Mouse (Mus musculus) liver, adult (tissue): ENCODE results near the gene Fes.

Experiments
- GATA4 ChIP-seq: IDR thresholded peaks from 2 replicates; pipeline ENCODE4 v1.6.1; 2014; ENCODE audit warnings: mild to moderate bottlenecking, low read length; ENCODE audit not compliant: insufficient replicate concordance

Gene Fes

DNA sequence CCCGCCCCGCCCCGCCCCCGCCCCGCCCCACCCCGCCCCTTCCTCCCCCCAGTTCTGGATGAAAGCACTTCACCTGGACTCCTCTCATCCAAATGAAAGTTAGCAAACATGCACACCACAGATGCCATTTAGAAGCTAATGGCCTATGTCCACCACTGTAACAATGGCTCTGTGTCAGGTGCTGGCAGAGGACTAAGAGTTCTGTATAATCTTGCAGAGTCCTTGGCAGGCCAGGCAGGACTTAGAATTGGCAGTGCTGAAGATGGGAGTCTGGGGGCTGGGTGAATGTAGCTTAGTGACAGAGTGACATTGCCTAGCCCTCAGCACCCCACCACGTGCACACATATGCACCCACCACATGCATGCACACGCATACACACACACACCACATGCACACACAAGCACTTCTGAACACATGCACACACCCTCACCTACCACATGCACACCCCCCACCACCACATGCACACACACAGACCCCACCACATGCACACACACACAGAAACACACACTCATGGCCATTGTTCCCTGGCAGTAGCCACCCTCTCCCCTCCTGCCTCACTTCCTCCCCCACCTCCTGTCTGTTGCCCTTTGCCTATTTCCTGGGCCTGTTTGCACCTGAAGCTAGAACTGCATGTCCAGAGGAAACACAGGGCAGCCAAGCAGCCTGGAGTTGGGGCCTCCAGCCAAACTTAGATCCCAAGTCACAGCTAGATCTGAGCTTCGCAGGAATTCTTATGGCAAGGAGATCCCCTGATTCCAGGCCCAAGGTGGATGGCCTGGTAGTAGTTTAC lies 26.0 kb upstream of the Fes start:
- no peak for TF ChIP-seq GATA4

DNA sequence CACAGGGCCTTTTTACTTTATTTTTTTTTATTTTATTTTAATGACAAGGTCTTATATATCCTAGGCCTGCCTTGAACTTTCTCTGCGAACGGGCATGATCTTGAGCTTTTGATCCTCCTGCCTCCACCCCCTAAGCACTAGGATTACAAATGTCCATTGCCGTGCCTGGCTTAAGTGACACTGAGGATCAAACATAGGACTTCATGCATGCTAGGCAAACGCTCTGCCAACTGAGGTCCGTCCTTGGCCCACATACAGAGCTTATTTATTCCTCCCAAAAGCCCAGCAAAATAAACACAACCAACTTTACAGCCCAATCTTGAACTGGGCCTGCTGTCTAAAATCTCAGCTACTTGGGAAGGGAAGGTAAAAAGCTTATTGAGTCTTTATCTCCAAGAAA lies 25.0 kb upstream of the Fes start:
- TF ChIP-seq GATA4, result no peak

- TF ChIP-seq GATA4, result no peak
These were observed 24.5 kb upstream of the Fes start for GRCm38 (mm10) chr7:80412279-80412678.

DNA sequence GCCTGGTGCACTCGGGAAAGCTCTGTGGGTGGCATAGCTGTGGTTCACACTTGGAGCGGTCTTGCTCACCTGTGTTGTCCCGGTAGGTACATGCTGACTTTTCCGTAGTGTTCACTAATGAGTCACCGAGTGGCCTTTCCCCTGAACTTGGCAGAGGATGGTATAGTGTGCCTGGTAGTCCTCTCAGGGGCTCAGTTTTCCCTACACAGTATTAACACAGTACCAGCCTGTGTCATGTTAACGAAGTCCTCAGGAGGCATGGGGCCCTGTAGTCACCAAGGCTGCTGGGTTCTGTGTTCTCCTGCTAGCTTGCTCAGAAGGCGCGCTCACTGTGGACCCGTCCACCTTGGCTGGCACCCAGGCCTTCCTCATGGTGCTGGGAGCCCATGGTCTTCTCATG lies 22.6 kb upstream of the Fes start:
- no peak for TF ChIP-seq GATA4

DNA sequence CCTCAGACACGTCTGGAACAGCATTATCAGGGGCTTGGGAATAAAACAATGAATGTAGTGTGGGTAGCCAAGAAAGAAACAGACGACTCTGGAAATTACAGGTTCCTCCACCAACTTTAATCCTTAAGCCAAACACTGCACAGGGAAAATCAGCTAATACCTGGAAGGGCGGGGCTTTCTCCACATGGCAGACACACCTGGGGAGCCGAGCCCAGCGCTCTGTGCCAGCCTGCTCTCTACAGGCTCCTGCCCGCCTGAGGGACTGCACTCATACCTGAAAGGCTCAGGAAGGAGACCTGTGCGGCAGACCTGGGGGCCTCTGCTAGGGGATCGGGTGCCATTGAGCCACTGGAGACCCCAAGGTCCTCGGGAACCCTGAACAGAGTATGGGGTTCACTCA lies 20.0 kb upstream of the Fes start:
- no peak for TF ChIP-seq GATA4

DNA sequence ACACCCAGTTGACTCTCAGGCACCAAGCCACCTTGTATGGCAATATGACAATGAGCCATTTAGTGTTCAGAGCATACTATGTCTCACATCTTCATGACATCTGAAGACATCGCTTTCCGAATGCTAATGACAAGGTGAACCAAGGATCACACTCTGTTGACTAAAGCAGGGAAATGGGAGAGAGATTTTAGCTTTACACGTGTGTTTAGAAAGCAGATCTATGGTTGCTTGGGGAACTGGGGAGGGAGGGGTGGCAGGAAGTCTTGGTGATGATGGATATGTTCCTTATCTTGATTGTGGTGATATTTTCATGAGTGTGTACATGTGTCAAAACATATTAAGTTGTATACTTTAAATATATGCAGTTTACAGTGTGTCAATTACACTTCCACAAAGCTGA lies 18.4 kb upstream of the Fes start:
- no peak for TF ChIP-seq GATA4

GRCm38 (mm10) chr7:80405188-80405695 lies 17.5 kb upstream of the Fes start, which contains the start of gene Furin:
Gene Furin (minus strand): TSS chr7:80405436.
- TF ChIP-seq GATA4, result no peak

- TF ChIP-seq GATA4, result no peak
These were observed 16.6 kb upstream of the Fes start for GRCm38 (mm10) chr7:80404101-80404894.

- no peak for TF ChIP-seq GATA4
These were observed 15.8 kb upstream of the Fes start for GRCm38 (mm10) chr7:80403551-80403950.

- TF ChIP-seq GATA4, result no peak
These were observed 15.0 kb upstream of the Fes start for GRCm38 (mm10) chr7:80402651-80403321.

DNA sequence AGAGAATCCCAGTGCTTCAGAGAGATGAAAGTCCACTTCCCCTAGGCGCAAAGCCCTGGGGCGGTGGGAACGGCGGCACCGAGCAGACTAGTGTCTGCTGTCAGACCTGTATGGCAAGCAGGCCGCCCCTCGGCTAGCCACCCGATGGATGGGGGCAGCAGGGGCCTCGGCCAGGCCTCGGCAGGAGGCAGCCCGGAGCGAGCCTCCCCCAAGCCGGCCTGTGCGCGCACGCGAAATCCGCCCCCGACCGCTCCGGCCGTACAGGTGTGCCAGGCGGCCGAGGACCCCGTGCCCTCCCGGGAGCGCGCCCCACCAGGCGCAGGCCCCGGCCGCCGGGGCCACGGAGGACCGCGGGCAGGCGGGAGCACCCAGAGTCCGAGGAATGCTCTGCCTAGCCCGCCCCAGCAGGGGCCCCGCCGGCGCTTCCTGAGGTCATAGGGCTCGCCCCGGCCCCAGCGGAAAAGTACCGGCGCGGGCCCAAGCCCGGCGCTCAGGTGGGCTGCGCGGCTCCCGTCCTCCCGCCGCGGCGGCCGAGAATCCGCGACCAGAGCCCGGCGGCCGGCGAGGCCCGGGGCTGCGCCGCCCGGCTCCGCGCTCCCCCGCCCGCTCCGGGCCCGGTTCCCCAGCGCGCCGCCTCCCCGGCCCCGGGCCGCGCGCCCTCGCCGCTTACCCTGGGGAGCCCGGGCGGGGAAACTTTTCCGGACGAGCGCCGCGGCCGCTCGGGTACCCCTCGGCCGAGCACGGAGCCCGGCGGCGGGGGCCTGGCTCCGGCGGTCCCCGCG lies 14.3 kb upstream of the Fes start:
- no peak for TF ChIP-seq GATA4

DNA sequence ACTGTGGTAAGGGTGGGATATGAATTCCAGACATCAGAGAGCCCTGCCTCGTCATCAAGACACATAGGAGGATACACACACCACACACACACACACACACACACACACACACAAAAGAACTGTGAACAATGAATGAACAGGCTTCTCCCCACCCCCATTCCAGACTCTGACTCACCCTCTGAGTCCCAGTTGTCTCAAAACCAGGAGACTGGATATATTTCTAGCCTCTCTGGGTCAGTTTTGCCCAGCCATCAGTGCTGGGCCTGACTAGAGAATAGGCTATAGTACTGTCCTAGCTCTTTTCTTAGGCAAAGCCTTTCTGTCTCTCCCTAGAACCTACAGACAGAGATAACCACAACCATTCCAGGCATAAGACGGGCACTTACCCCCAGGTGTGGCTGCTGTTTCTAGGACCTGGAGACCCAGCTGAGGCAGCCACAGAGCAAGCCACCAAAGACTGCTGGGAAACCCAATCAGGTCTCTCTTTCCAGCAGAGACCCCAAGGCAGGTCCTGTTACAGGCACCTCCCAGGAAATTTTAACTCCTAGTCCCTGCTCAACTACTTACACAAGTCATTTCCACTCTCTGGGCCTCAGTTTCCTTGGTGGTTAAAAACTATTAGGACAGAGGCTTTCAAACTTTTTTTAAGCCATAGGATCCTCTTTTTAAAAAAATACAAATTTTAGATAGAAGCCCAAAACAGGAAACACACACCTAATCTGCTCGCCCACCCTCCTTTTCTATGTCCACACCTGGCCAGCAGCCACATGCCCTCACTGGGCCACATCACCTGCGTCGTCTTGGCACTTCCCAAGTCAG lies 13.5 kb upstream of the Fes start:
- no peak for TF ChIP-seq GATA4

- TF ChIP-seq GATA4, result no peak
These were observed 12.8 kb upstream of the Fes start for GRCm38 (mm10) chr7:80400571-80400970.

DNA sequence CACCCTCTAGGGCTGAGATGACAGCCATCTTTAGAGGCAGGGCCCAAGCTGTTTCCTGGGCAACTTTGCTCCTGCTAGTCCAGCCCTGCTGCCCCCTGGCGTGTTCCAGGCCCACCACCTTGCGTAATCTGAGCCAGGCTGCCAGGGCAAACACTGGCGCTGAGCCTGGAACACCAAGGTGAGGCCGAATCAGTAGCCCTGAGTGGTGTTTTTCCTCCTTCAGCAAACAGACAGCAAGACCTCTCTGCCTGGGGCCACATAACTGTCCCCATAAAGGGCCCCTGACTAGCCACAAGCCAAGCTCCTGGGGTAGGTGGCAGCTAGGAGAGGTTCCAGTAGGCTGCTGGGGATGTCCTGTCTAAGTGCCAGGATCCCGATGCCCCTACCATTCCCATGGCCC lies 12.4 kb upstream of the Fes start:
- TF ChIP-seq GATA4, result no peak
